Mouse (Mus musculus) cerebellum, adult 2 months (tissue): Measurements from ENCODE around the gene Gfra1.

Experiments used
- CTCF ChIP-seq: fragments of 200-500 bp; IDR thresholded peaks from 2 replicates; pipeline ENCODE4 v1.5.1; 2011; ENCODE audit warnings: low read depth, mild to moderate bottlenecking, control low read depth, low read length, moderate library complexity, borderline replicate concordance; ENCODE audit not compliant: insufficient read depth
- POLR2A ChIP-seq: fragments of 200-500 bp; IDR thresholded peaks from 2 replicates; pipeline ENCODE4 v1.6.1; 2011; ENCODE audit warnings: low read length, control low read depth, borderline replicate concordance; ENCODE audit not compliant: insufficient read depth

DNA sequence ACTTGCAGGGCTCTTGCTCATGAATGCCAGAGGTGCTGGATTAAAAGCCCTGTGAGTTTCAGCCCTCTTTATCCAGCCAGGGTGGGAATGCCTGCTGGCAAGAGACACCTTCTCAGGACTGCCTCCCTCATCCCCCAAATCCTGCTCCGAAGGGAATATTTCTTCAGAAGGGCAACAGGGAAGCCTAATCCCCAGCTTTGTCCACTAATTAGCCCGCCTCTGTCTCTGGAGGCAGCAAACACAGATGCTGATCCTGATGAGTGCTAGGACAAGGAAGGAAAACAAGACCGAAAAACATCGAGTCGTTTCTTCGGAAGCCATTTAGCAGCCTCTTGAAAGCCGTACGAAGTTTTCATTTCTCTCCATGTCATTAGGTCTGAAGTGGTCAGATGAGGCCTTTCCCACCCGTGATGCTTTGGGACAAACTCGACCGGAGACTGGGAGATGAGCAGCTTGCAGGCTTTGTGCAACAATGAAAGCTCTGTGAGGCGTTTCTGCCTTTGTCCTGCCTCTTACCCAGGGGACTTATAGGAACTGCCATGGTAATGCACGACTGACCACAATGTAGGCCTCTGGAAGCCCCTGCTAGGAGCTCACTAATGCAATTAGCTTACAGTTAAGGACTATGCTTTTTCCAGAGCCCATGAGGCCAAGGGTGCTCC, 4.8 kb upstream of the Gfra1 start:
- TF ChIP-seq POLR2A (no peak), CTCF (no peak)
